Comparison of ENCODE assay signal across 19 mouse cellular contexts in the genomic region with DNA sequence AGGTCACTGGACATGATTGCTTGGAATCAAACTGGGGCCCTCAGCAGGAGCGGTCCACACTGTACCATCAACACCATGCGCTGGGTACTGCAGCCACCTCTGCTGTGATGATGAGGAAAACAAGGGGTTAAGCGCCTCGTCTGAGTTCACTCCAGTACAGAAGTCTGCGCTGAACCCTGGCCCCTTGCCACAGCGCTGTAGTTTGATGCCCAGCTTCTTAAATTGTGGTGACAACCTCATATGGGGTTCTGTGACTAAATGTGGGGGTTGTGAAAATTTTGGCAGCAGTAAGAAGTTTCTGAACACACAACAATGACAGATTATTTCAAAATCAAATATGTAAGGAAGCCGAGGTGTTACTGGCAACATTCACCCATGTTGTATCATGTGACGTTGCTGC.
A peak's percentile ranks its signal among the peaks of the same experiment; 100 is the strongest.
DNase-seq lines count a peak whose midpoint lies in the region; ATAC-seq and TF ChIP-seq lines count a peak whose summit lies in the region.
"Had no signal": no experiment of that assay in that cellular context is flagged by ENCODE, and none has a peak within 500 bp of the region (broad histone marks: within the 10 kb centered on the region; RNA-seq: fewer than 3 reads in every experiment).

No protein-coding gene starts in this region.

- H3K36me3 ChIP-seq in hindbrain, postnatal 0 days (ENCODE audit: insufficient read depth, low read length): no peaks in the 10 kb centered on the region
- no peaks in the 10 kb centered on the region for H3K36me3 ChIP-seq in hindbrain, embryonic 12.5 days
- H3K36me3 ChIP-seq in intestine, embryonic 15.5 days: no peaks in the 10 kb centered on the region
- H3K36me3 ChIP-seq in limb, embryonic 10.5 days: no peaks in the 10 kb centered on the region
- H3K36me3 ChIP-seq: heart, embryonic 10.5 days; midbrain, embryonic 15.5 days had no signal

- TF ChIP-seq CTCF in hindbrain, postnatal 0 days (IDR thresholded peaks at IDR 0.05; ENCODE audit: low read depth): no peak

- H3K4me2 ChIP-seq in hindbrain, postnatal 0 days (ENCODE audit: low read depth, low read length): no peak overlapping the region
- H3K4me2 ChIP-seq in hindbrain, embryonic 12.5 days (replicated peaks): no peak overlapping the region
- H3K4me2 ChIP-seq in intestine, embryonic 15.5 days (replicated peaks): no peak overlapping the region
- H3K4me2 ChIP-seq: liver, embryonic 11.5 days; midbrain, embryonic 15.5 days had no signal

- peaks cover 24% of the 10 kb centered on the region for H3K4me1 ChIP-seq in hindbrain, postnatal 0 days (ENCODE audit: insufficient read depth, low read length)
- peaks cover 21% of the 10 kb centered on the region for H3K4me1 ChIP-seq in hindbrain, embryonic 12.5 days
- peaks cover 10% of the 10 kb centered on the region; the same call in 1 of the 2 replicates for H3K4me1 ChIP-seq in intestine, embryonic 15.5 days (replicated peaks)
- H3K4me1 ChIP-seq in limb, embryonic 10.5 days: peaks cover 19% of the 10 kb centered on the region

- 62% methylated on average over 8 of the region's 8 CpGs for WGBS in hindbrain, postnatal 0 days
- 85% methylated on average over 8 of the region's 8 CpGs for WGBS in hindbrain, embryonic 12.5 days
- 75% methylated on average over 8 of the region's 8 CpGs for WGBS in intestine, embryonic 15.5 days
- 89% methylated on average over 8 of the region's 8 CpGs for WGBS in limb, embryonic 10.5 days

- H3K9ac ChIP-seq in hindbrain, postnatal 0 days (replicated peaks; ENCODE audit: low read length): no peak overlapping the region
- H3K9ac ChIP-seq in hindbrain, embryonic 12.5 days: no peak overlapping the region
- H3K9ac ChIP-seq in intestine, embryonic 15.5 days: no peak overlapping the region
- H3K9ac ChIP-seq: midbrain, embryonic 15.5 days had no signal

- no peak overlapping the region for H3K27ac ChIP-seq in hindbrain, postnatal 0 days
- H3K27ac ChIP-seq in hindbrain, embryonic 12.5 days: no peak overlapping the region
- no peak overlapping the region for H3K27ac ChIP-seq in intestine, embryonic 15.5 days
- no peak overlapping the region for H3K27ac ChIP-seq in limb, embryonic 10.5 days
- H3K27ac ChIP-seq: heart, embryonic 10.5 days had no signal

- no peak for ATAC-seq in hindbrain, postnatal 0 days
- no peak for ATAC-seq in hindbrain, embryonic 12.5 days (ENCODE audit: low FRiP score)
- ATAC-seq in intestine, embryonic 15.5 days: no peak
- ATAC-seq: midbrain, embryonic 15.5 days had no signal

- no peaks in the 10 kb centered on the region for H3K9me3 ChIP-seq in hindbrain, postnatal 0 days (ENCODE audit: low read length)
- no peaks in the 10 kb centered on the region for H3K9me3 ChIP-seq in hindbrain, embryonic 12.5 days (replicated peaks)
- H3K9me3 ChIP-seq in intestine, embryonic 15.5 days: no peaks in the 10 kb centered on the region
- no peaks in the 10 kb centered on the region for H3K9me3 ChIP-seq in limb, embryonic 10.5 days (replicated peaks)
- H3K9me3 ChIP-seq: heart, embryonic 10.5 days; midbrain, embryonic 15.5 days had no signal

- H3K4me3 ChIP-seq in hindbrain, postnatal 0 days (ENCODE audit: low read length): no peak overlapping the region
- H3K4me3 ChIP-seq in hindbrain, embryonic 12.5 days: no peak overlapping the region
- no peak overlapping the region for H3K4me3 ChIP-seq in intestine, embryonic 15.5 days (replicated peaks)
- H3K4me3 ChIP-seq in limb, embryonic 10.5 days: no peak overlapping the region
- H3K4me3 ChIP-seq: heart, embryonic 10.5 days; midbrain, embryonic 15.5 days had no signal

- no peaks in the 10 kb centered on the region for H3K27me3 ChIP-seq in hindbrain, postnatal 0 days (ENCODE audit: insufficient read depth, low read length)
- H3K27me3 ChIP-seq in hindbrain, embryonic 12.5 days: 0 out of 2 replicates have a peak, but pooled peaks cover 12% of the 10 kb centered on the region
- no peaks in the 10 kb centered on the region for H3K27me3 ChIP-seq in intestine, embryonic 15.5 days (replicated peaks)
- H3K27me3 ChIP-seq in limb, embryonic 10.5 days (ENCODE audit: low read depth, poor library complexity, severe bottlenecking): no peaks in the 10 kb centered on the region
- H3K27me3 ChIP-seq: midbrain, embryonic 15.5 days had no signal

- peak; percentile 63 for DNase-seq in hindbrain, postnatal 0 days (ENCODE audit: low spot score)
- DNase-seq in right cerebral cortex, postnatal 10 days (ENCODE audit: low spot score in 2 of 2): peak; percentile 42 to 53
- no peak for DNase-seq in right cerebral cortex, adult 18-20 months
- DNase-seq in fibroblast of lung, adult 2 months (ENCODE audit: low read depth): peak; percentile 26
- DNase-seq in layer of hippocampus, postnatal 36 days: peak; percentile 22 to 37
- DNase-seq in limb, embryonic 10.5 days (ENCODE audit: low spot score): no peak
- DNase-seq: adrenal gland, postnatal 10 days; embryo, embryonic 11 days; gastrocnemius, postnatal 36 days; heart, postnatal 36 days; kidney, adult 9 months; kidney, postnatal 4 days; lung, postnatal 36 days; thymus, adult 2 months had no signal

Comparison
In these comparisons a context has a peak if more than half of its experiments do, and no peak if none do; other contexts are left out.
1. DNase-seq: peak in hindbrain, postnatal 0 days (single experiment), right cerebral cortex, postnatal 10 days (2 of 2), fibroblast of lung, adult 2 months (single experiment) and layer of hippocampus, postnatal 36 days (2 of 2); none in right cerebral cortex, adult 18-20 months (single experiment) and limb, embryonic 10.5 days (single experiment).